In genomic region chr17:79611545-79611944, GRCm38 (mm10) we compare ENCODE assay signal across 10 mouse cellular contexts. TPM values are rescaled to one million over a fixed set of nuclear protein-coding genes. Genes with fewer than 3 reads are reported as not detected.
DNase-seq lines count a peak whose midpoint lies in the region; ATAC-seq and TF ChIP-seq lines count a peak whose summit lies in the region.
"Had no signal": no experiment of that assay in that cellular context is flagged by ENCODE, and none has a peak within 500 bp of the region (broad histone marks: within the 10 kb centered on the region; RNA-seq: fewer than 3 reads in every experiment).

Rmdn2 (plus strand) TSS chr17:79611863.

- H3K9me3 ChIP-seq in kidney, embryonic 14.5 days (ENCODE audit: control insufficient read depth, low read length) = no peaks in the 10 kb centered on the region
- no peaks in the 10 kb centered on the region for H3K9me3 ChIP-seq in limb, embryonic 13.5 days
- H3K9me3 ChIP-seq: liver, embryonic 12.5 days; midbrain, embryonic 12.5 days had no signal

- H3K9ac ChIP-seq in kidney, embryonic 14.5 days (ENCODE audit: low read depth, low read length) = no peak within 1 kb of the TSS
- no peak within 1 kb of the TSS for H3K9ac ChIP-seq in limb, embryonic 13.5 days
- H3K9ac ChIP-seq: liver, embryonic 12.5 days; midbrain, embryonic 12.5 days had no signal

- no peak for DNase-seq in kidney, adult 9 months
- peak; percentile 20 for DNase-seq in ovary, postnatal 36 days (ENCODE audit: low spot score)
- DNase-seq in ovary, postnatal 10 days (ENCODE audit: low spot score) = no peak
- no peak for DNase-seq in layer of hippocampus, postnatal 36 days

- 89% methylated on average over 4 of the region's 4 CpGs for WGBS in kidney, embryonic 14.5 days
- WGBS in limb, embryonic 13.5 days = 87% methylated on average over 4 of the region's 4 CpGs

- no peak within 1 kb of the TSS for H3K27ac ChIP-seq in kidney, embryonic 14.5 days (ENCODE audit: low read depth, low read length)
- no peak within 1 kb of the TSS for H3K27ac ChIP-seq in cortical plate, adult 2 months (ENCODE audit: insufficient read depth, low read length)
- no peak within 1 kb of the TSS for H3K27ac ChIP-seq in limb, embryonic 13.5 days
- H3K27ac ChIP-seq: liver, embryonic 12.5 days; midbrain, embryonic 12.5 days had no signal

- no peaks in the 10 kb centered on the region for H3K36me3 ChIP-seq in kidney, embryonic 14.5 days (ENCODE audit: control insufficient read depth, insufficient read depth, low read length)
- H3K36me3 ChIP-seq in limb, embryonic 13.5 days = no peaks in the 10 kb centered on the region
- H3K36me3 ChIP-seq: liver, embryonic 12.5 days; midbrain, embryonic 12.5 days had no signal

- no peak within 1 kb of the TSS for H3K4me2 ChIP-seq in kidney, embryonic 14.5 days (replicated peaks; ENCODE audit: low read depth, low read length)
- no peak within 1 kb of the TSS for H3K4me2 ChIP-seq in limb, embryonic 13.5 days (replicated peaks)
- H3K4me2 ChIP-seq: liver, embryonic 12.5 days; midbrain, embryonic 12.5 days had no signal

- H3K4me1 ChIP-seq in kidney, embryonic 14.5 days (ENCODE audit: control insufficient read depth, insufficient read depth, low read length) = 0 out of 2 replicates have a peak, but pooled peaks cover 3% of the 10 kb centered on the region
- H3K4me1 ChIP-seq in cortical plate, adult 2 months (ENCODE audit: control insufficient read depth, insufficient read depth, low read length) = peaks cover 4% of the 10 kb centered on the region
- H3K4me1 ChIP-seq in limb, embryonic 13.5 days = 0 out of 2 replicates have a peak, but pooled peaks cover 5% of the 10 kb centered on the region

- TF ChIP-seq CTCF in cortical plate, adult 2 months (IDR thresholded peaks at IDR 0.05; ENCODE audit: extremely low read depth, insufficient read depth, low read length) = no peak

- no peaks in the 10 kb centered on the region for H3K27me3 ChIP-seq in kidney, embryonic 14.5 days (ENCODE audit: control insufficient read depth, insufficient read depth, low read length)
- H3K27me3 ChIP-seq in limb, embryonic 13.5 days = no peaks in the 10 kb centered on the region
- H3K27me3 ChIP-seq: liver, embryonic 12.5 days; midbrain, embryonic 12.5 days had no signal

- ATAC-seq in kidney, embryonic 14.5 days (ENCODE audit: low FRiP score, low TSS enrichment) = no peak
- no peak for ATAC-seq in limb, embryonic 13.5 days (ENCODE audit: low FRiP score, low read depth)
- ATAC-seq: liver, embryonic 12.5 days had no signal

- TF ChIP-seq POLR2A in cortical plate, adult 2 months (IDR thresholded peaks at IDR 0.05; ENCODE audit: extremely low read depth, insufficient read depth, low read length) = no peak

- no peak within 1 kb of the TSS for H3K4me3 ChIP-seq in kidney, embryonic 14.5 days (ENCODE audit: low read length)
- no peak within 1 kb of the TSS for H3K4me3 ChIP-seq in cortical plate, adult 2 months (ENCODE audit: insufficient read depth, low read length)
- no peak within 1 kb of the TSS for H3K4me3 ChIP-seq in limb, embryonic 13.5 days
- H3K4me3 ChIP-seq: liver, embryonic 12.5 days; midbrain, embryonic 12.5 days had no signal

RNA-seq across cellular contexts. Expression of gene Rmdn2, which starts in this region (rescaled TPM):
- polyA plus RNA-seq in kidney, embryonic 14.5 days (2014; fragmentation: Nextera tagmentation; extraction: Ambion mirVana) = 13.8 and 15.1 TPM in 2 replicates
- polyA plus RNA-seq in cortical plate, adult 2 months (2012; rRNA removed) = 9.7 and 10.3 TPM in 2 replicates
- 10.7 and 12.5 TPM in 2 replicates for polyA plus RNA-seq in limb, embryonic 13.5 days (2015; fragmentation: Nextera tagmentation; extraction: Ambion mirVana)
- total RNA-seq in layer of hippocampus, postnatal 36 days (2021) = 1 to 10 TPM; 9.3 to 9.4 TPM
- total RNA-seq: MEL had no signal
